Mouse (Mus musculus): ENCODE measurements around the gene Usb1.

DNA sequence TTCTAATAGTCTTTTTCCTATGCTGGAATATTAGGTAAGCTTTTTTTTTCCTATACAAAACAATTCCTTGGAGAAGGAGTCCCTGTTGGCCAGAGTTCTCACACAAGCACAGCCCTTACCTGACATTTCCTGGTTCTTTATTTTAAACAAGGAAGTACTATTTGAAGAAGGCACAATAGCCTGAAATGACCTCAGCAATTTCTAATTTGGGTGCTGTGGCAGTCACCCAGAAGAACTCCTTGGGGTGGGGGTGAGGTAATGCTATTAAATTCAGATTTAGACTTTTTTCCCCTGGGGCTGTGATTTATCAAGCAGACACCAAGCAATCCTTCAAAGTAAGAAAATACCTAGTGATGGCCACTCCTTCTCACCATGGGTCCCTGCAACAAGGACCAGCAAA lies 48.9 kb downstream of the Usb1 start:
- TF ChIP-seq EP300 (IDR thresholded peaks at IDR 0.05; ENCODE audit: low read depth) = no peak
- no peak for TF ChIP-seq CTCF (IDR thresholded peaks at IDR 0.05; ENCODE audit: low read depth)

Measured in liver, postnatal 0 days (tissue).